Mouse (Mus musculus) adrenal gland, postnatal 36 days (tissue): ENCODE measurements at regions not wholly inside any gene's neighbourhood (a gene's known extent, or its start where the extent isn't known, plus 50 kb on each side); places are given as distances from the start of the nearest gene placed in this dataset.
A peak's percentile ranks its signal among the peaks of the same experiment; 100 is the strongest.

Experiments
- DNase-seq, 2 experiments: peaks; one replicate each; pipeline ENCODE4 v3.0.0; 2021; ENCODE audit warnings: mixed read lengths in 1 of 2

GRCm38 (mm10) chr5:75828332-75828731 lies 149.9 kb downstream of the Kdr start:
- DNase-seq: no peak

DNA sequence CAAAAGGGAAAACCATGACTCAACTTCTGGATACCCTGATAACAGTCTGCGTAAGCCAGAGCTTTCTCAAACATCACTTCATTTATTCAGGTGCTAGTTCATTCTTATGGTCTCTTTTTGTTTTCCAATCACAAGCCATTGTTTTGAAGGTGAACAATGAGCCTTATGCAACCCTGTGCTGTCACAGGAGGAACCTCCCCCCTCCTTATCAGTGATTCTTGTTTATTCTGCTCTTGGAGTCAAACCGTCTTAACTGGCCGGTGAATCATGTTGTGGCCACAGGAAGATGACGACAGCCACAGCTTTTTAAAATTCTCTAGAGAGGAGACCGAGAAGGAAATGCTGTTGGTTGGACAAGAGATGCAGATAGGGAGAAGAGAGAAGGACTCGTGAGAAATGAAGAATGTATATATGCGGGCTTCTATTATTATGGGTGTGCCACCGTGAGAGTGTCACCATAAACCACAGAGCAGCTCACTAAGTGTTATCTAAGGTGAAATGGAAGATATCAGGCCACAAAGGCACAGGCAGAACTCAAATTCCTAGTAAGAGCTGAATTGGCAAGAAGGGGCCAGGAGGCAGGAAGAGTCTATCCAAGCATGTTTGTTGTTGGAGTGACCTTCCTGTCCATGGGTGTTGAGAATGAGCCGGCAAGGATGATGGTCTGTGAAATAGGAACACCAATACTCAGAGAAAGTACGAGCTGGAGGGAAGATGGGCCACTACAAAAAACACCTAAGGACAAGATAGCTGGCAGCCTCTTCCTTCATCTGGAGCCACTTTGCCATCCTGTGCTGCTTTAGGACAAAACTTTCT lies 151.8 kb downstream of the Kdr start:
- peak; percentile 25 to 29 for DNase-seq

DNA sequence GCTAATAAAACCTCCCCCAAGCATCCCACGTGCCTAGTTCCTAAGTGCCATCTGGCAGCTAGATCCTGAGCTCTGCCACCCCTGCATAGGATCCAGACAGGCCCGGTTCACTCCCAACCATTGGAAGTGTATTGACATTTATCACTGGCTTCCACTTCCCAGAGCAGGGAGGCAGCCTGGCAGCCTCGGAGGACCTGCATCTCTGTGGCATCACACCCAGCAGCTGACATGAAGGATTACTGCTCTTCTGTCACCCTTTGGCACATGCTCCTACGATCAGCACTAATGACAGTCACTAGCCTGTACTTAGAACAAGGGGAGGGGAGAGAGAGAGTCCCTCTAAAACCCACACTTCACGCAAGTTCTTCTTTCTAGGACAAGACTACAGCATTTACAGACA lies 152.7 kb downstream of the Kdr start:
- peak in 1 of 2 experiments; percentile 22 for DNase-seq

DNA sequence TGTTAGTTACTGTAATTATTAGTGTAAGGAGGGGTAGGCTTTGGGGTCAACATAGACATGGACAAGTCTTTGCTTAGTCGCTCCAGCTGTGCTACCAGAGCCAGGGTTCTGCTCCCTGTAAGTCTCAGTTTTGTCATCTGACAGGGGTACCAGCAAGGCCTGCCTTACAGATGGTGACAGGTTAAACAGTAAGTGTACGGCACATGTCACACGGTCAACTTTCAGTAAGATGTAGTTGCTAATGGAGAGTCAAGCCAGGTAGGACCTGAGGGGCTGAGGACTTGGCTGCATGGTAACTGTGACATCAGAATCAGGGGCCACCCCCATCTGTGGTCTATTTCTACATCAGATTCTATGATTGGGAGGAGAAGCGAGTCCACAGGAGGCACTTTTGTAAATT lies 153.6 kb downstream of the Kdr start:
- DNase-seq: no peak

GRCm38 (mm10) chr5:75823646-75824045 lies 154.6 kb downstream of the Kdr start:
- DNase-seq: no peak

- no peak for DNase-seq
Observed at GRCm38 (mm10) chr5:75817396-75817795, 160.9 kb downstream of the Kdr start.

DNA sequence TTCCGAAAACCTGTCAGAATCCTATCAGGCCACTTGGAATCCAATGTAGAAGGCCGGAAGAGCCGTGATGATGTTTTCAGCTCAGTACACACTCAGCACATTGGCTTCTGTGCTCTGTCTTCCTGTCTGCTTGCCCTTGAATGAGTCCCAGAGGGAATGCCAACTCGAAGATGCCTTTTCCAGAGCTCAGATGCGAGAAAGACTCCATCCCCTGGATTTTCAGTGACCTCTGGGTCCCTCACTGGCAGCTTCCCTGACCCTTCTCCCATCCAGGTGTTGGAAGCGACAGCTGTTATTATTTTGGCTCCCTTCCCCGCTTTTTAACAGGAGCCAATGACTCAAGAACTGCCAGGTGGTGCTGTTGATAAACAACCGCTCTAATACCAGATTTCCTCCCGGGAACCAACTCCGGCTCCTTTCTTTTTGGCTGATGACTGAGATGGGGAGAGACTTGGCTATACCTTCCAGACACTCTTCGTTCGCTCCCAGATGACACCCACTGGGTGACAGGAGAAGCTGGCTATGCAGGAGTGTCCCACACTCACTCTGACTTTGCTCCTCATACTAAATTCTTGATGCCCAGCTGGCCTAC lies 163.8 kb downstream of the Kdr start:
- DNase-seq: peak in 1 of 2 experiments; percentile 4

DNA sequence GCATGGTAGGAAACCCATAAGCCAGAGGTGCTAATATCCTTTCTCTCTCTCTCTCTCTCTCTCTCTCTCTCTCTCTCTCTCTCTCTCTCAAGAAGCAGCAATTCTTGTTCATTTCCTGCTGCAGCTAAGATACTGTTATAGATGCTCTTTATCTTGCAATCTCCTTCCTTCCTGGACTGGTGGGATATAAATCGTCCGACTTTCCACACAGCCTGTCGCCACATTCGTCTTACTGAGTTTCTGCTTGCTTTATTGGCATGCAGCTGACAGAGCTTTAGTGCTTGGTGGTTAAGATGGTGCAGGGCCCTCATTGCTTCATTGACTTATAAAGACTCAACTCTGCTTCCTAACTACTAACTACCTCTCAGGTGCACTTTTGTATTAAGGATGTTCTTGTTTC lies 165.6 kb downstream of the Kdr start:
- DNase-seq: no peak

GRCm38 (mm10) chr5:75808551-75809332 lies 169.5 kb downstream of the Kdr start:
- DNase-seq: no peak

DNA sequence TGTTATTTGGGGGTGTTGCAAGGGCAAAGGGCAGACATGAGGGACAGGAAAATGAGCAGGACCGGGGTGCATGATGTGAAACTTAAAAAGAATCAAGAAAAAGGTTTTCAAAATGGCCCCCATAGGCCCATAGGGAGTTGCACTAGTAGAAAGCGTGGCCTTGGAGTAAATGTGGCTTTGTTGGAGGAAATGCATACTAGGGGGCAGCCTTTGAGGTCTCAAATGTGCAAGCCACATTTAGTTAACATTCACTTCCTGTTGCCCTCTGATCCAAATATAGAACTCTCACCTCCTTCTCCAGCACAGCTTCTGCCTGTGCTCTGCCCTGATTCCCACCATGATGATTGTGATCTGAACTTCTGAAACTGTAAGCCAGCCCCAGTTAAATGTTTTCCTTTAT lies 173.2 kb downstream of the Kdr start:
- DNase-seq: no peak

DNA sequence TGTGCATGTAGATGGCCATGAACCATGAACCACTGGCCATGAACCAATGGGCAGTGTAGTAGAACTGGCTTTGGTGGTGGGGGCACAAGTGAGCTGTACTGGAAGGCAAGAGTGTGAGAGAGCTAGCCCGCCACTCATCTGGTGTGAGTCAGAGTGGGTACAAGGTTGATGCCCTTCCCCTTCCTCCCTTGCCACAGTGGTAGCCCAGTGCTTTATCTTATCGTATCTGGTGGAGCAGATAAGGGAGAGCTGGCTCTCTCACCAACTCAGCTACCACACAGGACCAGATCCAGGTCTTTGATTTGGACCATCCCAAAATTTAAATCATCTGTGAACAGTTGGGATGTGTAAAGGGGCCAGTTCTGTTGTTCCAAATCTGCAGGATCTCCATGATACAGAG lies 173.9 kb downstream of the Kdr start:
- DNase-seq: no peak

DNA sequence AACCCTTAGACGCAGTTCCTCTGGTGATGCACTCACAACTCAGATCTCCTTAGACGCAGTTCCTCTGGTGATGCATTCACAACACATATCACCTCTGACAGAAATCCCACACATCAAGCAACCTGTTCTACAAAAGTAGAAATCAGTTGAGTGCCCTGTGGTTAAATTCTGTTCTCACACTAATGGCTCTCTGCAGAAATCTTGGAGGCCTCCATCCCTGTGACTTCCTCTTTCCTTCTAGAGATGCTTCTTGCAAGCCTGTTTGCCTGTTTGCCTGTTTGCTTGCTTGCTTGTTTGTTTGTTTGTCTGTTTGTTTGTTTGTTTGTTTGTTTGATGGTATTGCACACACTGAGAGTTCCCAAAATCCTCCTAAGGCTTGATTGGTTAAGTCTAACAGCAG lies 175.2 kb downstream of the Kdr start:
- DNase-seq: no peak

GRCm38 (mm10) chr5:75800040-75800989 lies 177.9 kb downstream of the Kdr start:
- no peak for DNase-seq

GRCm38 (mm10) chr5:75799627-75800026 lies 178.6 kb downstream of the Kdr start:
- no peak for DNase-seq

- no peak for DNase-seq
Observed at GRCm38 (mm10) chr5:75793184-75793583, 185.1 kb downstream of the Kdr start.

- no peak for DNase-seq
Observed at GRCm38 (mm10) chr5:75791738-75792137, 186.5 kb downstream of the Kdr start.

GRCm38 (mm10) chr5:75788087-75788486 lies 190.2 kb downstream of the Kdr start:
- no peak for DNase-seq

DNA sequence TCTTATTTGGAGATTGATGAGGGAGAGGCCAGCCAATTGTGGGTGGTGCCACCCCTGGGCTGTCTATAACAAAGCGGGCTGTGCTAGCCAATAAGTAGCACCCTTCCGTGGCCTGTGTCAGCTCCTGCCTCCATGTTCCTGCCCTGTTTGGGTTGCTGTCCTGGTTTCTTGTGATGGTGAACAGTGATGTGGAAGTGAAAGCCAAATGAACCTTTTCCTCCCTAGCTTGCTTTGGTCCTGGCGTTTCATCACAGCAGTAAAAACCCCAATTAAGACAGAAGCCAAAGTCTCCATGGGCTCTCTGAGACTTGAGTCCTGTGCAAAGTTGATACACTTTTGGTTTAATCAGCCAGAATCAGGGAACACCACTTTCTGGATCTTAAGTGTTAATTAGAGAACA lies 192.1 kb downstream of the Kdr start:
- DNase-seq: no peak

DNA sequence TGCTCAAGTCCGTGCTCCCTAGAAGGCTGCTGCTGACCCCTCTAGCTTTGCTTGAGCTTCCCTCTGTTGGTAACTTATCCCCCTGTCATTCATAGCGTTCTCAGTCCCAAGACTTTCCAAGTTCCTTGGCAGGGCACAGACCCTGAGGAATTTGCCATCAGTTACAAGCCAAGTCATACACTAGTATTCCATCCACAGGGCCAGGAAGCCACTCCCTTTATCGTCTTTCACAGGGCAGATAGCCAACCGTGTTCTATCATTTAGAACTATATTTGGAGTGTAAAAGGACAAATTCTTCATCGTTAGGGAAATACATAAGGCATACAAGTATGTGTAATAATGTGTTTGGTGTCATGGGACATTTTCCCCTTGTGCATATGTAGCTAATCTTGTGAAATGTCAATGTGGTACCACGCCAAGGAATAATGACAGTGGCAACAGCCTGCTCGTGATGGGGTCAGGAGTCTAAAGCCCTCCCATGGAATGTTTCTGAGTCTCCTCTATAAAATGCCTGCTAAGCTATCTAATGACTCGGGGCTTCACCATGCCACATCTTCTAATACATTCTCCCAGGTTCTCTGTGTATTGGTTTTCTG lies 193.2 kb downstream of the Kdr start:
- DNase-seq: no peak

GRCm38 (mm10) chr5:75770592-75770991 lies 195.9 kb downstream of the Kit start:
- DNase-seq: no peak

DNA sequence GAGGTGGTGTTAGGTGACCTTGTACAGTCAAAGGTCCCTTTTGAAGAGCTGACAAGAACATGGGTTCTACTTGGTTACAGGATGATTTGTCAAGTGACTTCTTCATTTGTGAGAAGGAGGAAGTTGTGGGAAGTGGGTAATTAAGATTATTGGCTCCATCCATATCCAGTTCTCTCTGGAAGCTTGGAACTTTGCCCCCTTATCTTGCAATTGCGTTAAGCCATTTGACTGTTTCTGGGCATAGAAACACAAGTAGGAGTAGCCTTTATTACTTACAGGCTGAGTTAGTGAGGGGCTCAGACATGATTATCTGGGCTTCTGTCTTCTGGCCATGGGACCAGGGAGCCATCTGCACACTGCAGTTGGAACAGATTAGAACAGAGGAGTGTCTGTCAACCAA lies 192.5 kb downstream of the Kit start:
- DNase-seq: no peak

DNA sequence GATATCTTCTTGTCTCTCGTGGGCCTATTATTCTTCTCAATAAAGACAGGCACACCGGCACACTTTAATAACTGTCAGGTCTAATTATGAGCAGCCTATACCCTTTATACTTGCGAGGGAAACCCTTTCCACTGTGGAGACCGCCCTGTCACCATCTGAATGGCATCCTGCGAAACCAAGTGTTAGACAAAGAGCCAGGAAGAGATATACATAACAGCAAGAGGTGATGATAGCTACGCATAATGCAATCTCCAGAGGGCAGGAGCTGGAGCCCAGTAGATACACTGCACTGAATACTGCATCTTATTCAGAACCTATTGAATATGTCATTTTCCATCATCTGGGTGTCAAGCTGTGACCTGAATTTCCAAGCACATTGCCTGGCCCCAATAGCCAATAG lies 187.7 kb downstream of the Kit start:
- DNase-seq: no peak
